Mouse (Mus musculus): Measurements from ENCODE around the gene Dgcr2. TPM values are rescaled to one million over a fixed set of nuclear protein-coding genes. Genes with fewer than 3 reads are reported as not detected.

Dgcr2 gene
- polyA plus RNA-seq, 1 experiment from 2014 or later = 105 TPM

GRCm38 (mm10) chr16:17835481-17835880 is 62.9 kb downstream of the Dgcr2 start:
- Histone ChIP-seq H3K36me3 (ENCODE audit: insufficient read depth) (peaks cover 3% of the 10 kb centered on the region; the same call in 1 of the 2 replicates), H3K27ac (ENCODE audit: low read depth) (no peak overlapping the region), H3K4me2 (no peak overlapping the region), H3K9ac (no peak overlapping the region), H3K4me1 (ENCODE audit: insufficient read depth) (0 out of 2 replicates have a peak, but pooled peaks cover 5% of the 10 kb centered on the region), H3K9me3 (ENCODE audit: low read depth, low read length) (no peaks in the 10 kb centered on the region), H3K4me3 (ENCODE audit: low read depth, low read length) (no peak overlapping the region), H3K27me3 (ENCODE audit: insufficient read depth, low read length) (peaks cover 62% of the 10 kb centered on the region)
- ATAC-seq (ENCODE audit: insufficient read depth) = no peak
- no peak for DNase-seq
- no peak for TF ChIP-seq CTCF (IDR thresholded peaks at IDR 0.05; ENCODE audit: low read depth)
- WGBS = 65% methylated on average over 13 of the region's 13 CpGs

GRCm38 (mm10) chr16:17834543-17834942 is 63.8 kb downstream of the Dgcr2 start:
- no peak overlapping the region for H3K27ac ChIP-seq (ENCODE audit: low read depth)
- H3K36me3 ChIP-seq (ENCODE audit: insufficient read depth) = no peaks in the 10 kb centered on the region
- no peak for TF ChIP-seq CTCF (IDR thresholded peaks at IDR 0.05; ENCODE audit: low read depth)
- no peak overlapping the region for H3K9ac ChIP-seq
- DNase-seq (no peak), ATAC-seq (ENCODE audit: insufficient read depth) (no peak)
- peak overlapping the region; percentile 55 for H3K4me3 ChIP-seq (ENCODE audit: low read depth, low read length)
- H3K4me2 ChIP-seq = peak overlapping the region; percentile 96
- peaks cover 63% of the 10 kb centered on the region for H3K27me3 ChIP-seq (ENCODE audit: insufficient read depth, low read length)
- 45% methylated on average over 7 of the region's 7 CpGs for WGBS
- H3K4me1 ChIP-seq (ENCODE audit: insufficient read depth) = 0 out of 2 replicates have a peak, but pooled peaks cover 5% of the 10 kb centered on the region
- H3K9me3 ChIP-seq (ENCODE audit: low read depth, low read length) = no peaks in the 10 kb centered on the region

GRCm38 (mm10) chr16:17833681-17834399 is 64.5 kb downstream of the Dgcr2 start:
- Histone ChIP-seq H3K36me3 (ENCODE audit: insufficient read depth) (no peaks in the 10 kb centered on the region), H3K4me3 (ENCODE audit: low read depth, low read length) (peak overlapping the region; percentile 55), H3K27me3 (ENCODE audit: insufficient read depth, low read length) (peaks cover 63% of the 10 kb centered on the region), H3K4me2 (peak overlapping the region; percentile 96), H3K9ac (peak overlapping the region; percentile 56), H3K9me3 (ENCODE audit: low read depth, low read length) (no peaks in the 10 kb centered on the region), H3K4me1 (ENCODE audit: insufficient read depth) (0 out of 2 replicates have a peak, but pooled peaks cover 5% of the 10 kb centered on the region), H3K27ac (ENCODE audit: low read depth) (no peak overlapping the region)
- DNase-seq = peak; percentile 66
- 0 out of 2 replicates have a peak, but pooled peaks have one; percentile 7 for TF ChIP-seq CTCF (IDR thresholded peaks at IDR 0.05; ENCODE audit: low read depth)
- WGBS = under 1% methylated on average over 79 of the region's 103 CpGs
- peak; percentile 11; the same call in 1 of the 2 replicates for ATAC-seq (ENCODE audit: insufficient read depth)

- Histone ChIP-seq H3K4me2 (peak overlapping the region; percentile 96), H3K9ac (peak overlapping the region; percentile 56), H3K27me3 (ENCODE audit: insufficient read depth, low read length) (peaks cover 63% of the 10 kb centered on the region), H3K36me3 (ENCODE audit: insufficient read depth) (no peaks in the 10 kb centered on the region), H3K4me3 (ENCODE audit: low read depth, low read length) (peak overlapping the region; percentile 55), H3K9me3 (ENCODE audit: low read depth, low read length) (no peaks in the 10 kb centered on the region), H3K27ac (ENCODE audit: low read depth) (no peak overlapping the region), H3K4me1 (ENCODE audit: insufficient read depth) (0 out of 2 replicates have a peak, but pooled peaks cover 5% of the 10 kb centered on the region)
- ATAC-seq (ENCODE audit: insufficient read depth) (peak; percentile 39; the same call in 1 of the 2 replicates), DNase-seq (peak; percentile 53)
- 1% methylated on average over 32 of the region's 37 CpGs for WGBS
- TF ChIP-seq CTCF (IDR thresholded peaks at IDR 0.05; ENCODE audit: low read depth) = no peak
Observed at GRCm38 (mm10) chr16:17833321-17833680, 65.1 kb downstream of the Dgcr2 start.

- Histone ChIP-seq H3K4me1 (ENCODE audit: insufficient read depth) (0 out of 2 replicates have a peak, but pooled peaks cover 5% of the 10 kb centered on the region), H3K9ac (peak within 1 kb of the TSS; percentile 56), H3K36me3 (ENCODE audit: insufficient read depth) (no peaks in the 10 kb centered on the region), H3K27ac (ENCODE audit: low read depth) (no peak within 1 kb of the TSS), H3K9me3 (ENCODE audit: low read depth, low read length) (no peaks in the 10 kb centered on the region), H3K4me3 (ENCODE audit: low read depth, low read length) (peak within 1 kb of the TSS; percentile 55), H3K4me2 (peak within 1 kb of the TSS; percentile 96), H3K27me3 (ENCODE audit: insufficient read depth, low read length) (peaks cover 63% of the 10 kb centered on the region)
- TF ChIP-seq CTCF (IDR thresholded peaks at IDR 0.05; ENCODE audit: low read depth) = no peak
- DNase-seq = no peak
- 28% methylated on average over 7 of the region's 7 CpGs for WGBS
- no peak for ATAC-seq (ENCODE audit: insufficient read depth)
Observed at GRCm38 (mm10) chr16:17832821-17833220, 65.5 kb downstream of the Dgcr2 start, which contains the start of gene B830017H08Rik. Gene B830017H08Rik (plus strand): TSS chr16:17833121.

GRCm38 (mm10) chr16:17831781-17832180 is 66.6 kb downstream of the Dgcr2 start:
- ATAC-seq (ENCODE audit: insufficient read depth) (peak; percentile 16; the same call in 1 of the 2 replicates), DNase-seq (peak; percentile 64)
- Histone ChIP-seq H3K4me2 (no peak overlapping the region), H3K4me3 (ENCODE audit: low read depth, low read length) (no peak overlapping the region), H3K4me1 (ENCODE audit: insufficient read depth) (0 out of 2 replicates have a peak, but pooled peaks cover 5% of the 10 kb centered on the region), H3K9ac (no peak overlapping the region), H3K9me3 (ENCODE audit: low read depth, low read length) (no peaks in the 10 kb centered on the region), H3K27me3 (ENCODE audit: insufficient read depth, low read length) (peaks cover 55% of the 10 kb centered on the region), H3K27ac (ENCODE audit: low read depth) (no peak overlapping the region), H3K36me3 (ENCODE audit: insufficient read depth) (no peaks in the 10 kb centered on the region)
- TF ChIP-seq CTCF (IDR thresholded peaks at IDR 0.05; ENCODE audit: low read depth) = peak; percentile 68
- 17% methylated on average over 11 of the region's 11 CpGs for WGBS

All from lung, embryonic 14.5 days (tissue).